8 mouse cellular contexts compared by ENCODE assay signal in the genomic region with DNA sequence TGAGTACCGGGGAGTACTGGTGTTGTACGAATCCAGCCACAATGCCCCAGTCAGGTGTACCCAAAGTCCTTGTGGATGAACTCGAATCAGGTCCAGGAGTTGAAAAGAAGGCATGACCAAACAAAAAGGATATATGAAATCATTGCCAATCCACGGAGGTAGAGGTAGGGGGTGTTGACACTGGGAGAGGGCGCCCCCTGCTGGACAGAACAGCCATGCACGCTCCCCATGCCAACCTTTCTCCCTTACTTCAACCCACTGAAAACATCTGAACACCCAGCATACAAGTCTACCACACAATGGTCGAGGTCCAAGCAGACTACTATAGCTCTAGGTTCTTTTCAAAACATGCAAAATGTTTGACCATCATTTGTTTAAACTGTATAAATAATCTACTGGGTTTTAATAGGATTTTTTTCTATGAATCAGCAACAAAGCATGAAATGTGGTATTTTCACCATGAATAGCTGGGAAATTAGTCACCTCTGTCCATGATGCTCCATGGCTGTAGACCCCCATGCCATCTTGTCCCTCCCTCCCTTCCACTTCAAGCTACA. TPM values are rescaled to one million over a fixed set of nuclear protein-coding genes. Genes with fewer than 3 reads are reported as not detected.
DNase-seq lines count a peak whose midpoint lies in the region; ATAC-seq and TF ChIP-seq lines count a peak whose summit lies in the region.

No protein-coding gene starts in this region.

- WGBS in intestine, postnatal 0 days: 25% methylated on average over 7 of the region's 7 CpGs
- WGBS in intestine, embryonic 15.5 days: 26% methylated on average over 7 of the region's 7 CpGs

- no peak overlapping the region for H3K4me2 ChIP-seq in intestine, postnatal 0 days (replicated peaks; ENCODE audit: low read depth)
- no peak overlapping the region for H3K4me2 ChIP-seq in intestine, embryonic 15.5 days (replicated peaks)

- ATAC-seq in intestine, postnatal 0 days: no peak
- ATAC-seq in intestine, embryonic 15.5 days: no peak
- peak; percentile 74 for ATAC-seq in megakaryocyte-erythroid progenitor cell, adult 5-6 weeks (replicated peaks; ENCODE audit: low FRiP score, low TSS enrichment, poor library complexity, severe bottlenecking)

- no peak overlapping the region for H3K9ac ChIP-seq in intestine, postnatal 0 days (ENCODE audit: low read depth, low read length)
- no peak overlapping the region for H3K9ac ChIP-seq in intestine, embryonic 15.5 days
- H3K9ac ChIP-seq in ES-E14 (ENCODE audit: insufficient read depth, low read depth, low read length, poor library complexity, severe bottlenecking): no peak overlapping the region

- no peak overlapping the region for H3K4me3 ChIP-seq in intestine, postnatal 0 days (ENCODE audit: low read depth, low read length)
- H3K4me3 ChIP-seq in intestine, embryonic 15.5 days (replicated peaks): no peak overlapping the region
- no peak overlapping the region for H3K4me3 ChIP-seq in ES-E14 (ENCODE audit: insufficient read depth in 1 of 2, low read depth in 1 of 2, low read length in 2 of 2, poor library complexity in 1 of 2, severe bottlenecking in 1 of 2)

- no peak overlapping the region for H3K27ac ChIP-seq in intestine, postnatal 0 days (ENCODE audit: low read depth, low read length)
- no peak overlapping the region for H3K27ac ChIP-seq in intestine, embryonic 15.5 days
- no peak overlapping the region for H3K27ac ChIP-seq in ES-E14 (ENCODE audit: insufficient read depth, low read depth, low read length, poor library complexity, severe bottlenecking)

- H3K4me1 ChIP-seq in intestine, postnatal 0 days (replicated peaks; ENCODE audit: control insufficient read depth, insufficient read depth, low read length): no peaks in the 10 kb centered on the region
- peaks cover 2% of the 10 kb centered on the region; the same call in 1 of the 2 replicates for H3K4me1 ChIP-seq in intestine, embryonic 15.5 days (replicated peaks)
- H3K4me1 ChIP-seq in ES-E14 (ENCODE audit: control insufficient read depth in 2 of 2, insufficient read depth in 2 of 2, low read length in 2 of 2, poor library complexity in 1 of 2): peaks cover 0 to 13% of the 10 kb centered on the region in 2 experiments; a peak in 1 of 4 replicates

- peaks cover 38% of the 10 kb centered on the region for H3K27me3 ChIP-seq in intestine, postnatal 0 days (replicated peaks; ENCODE audit: control insufficient read depth, insufficient read depth, low read length)
- peaks cover 21% of the 10 kb centered on the region for H3K27me3 ChIP-seq in intestine, embryonic 15.5 days (replicated peaks)

- H3K9me3 ChIP-seq in intestine, postnatal 0 days (ENCODE audit: control insufficient read depth): no peaks in the 10 kb centered on the region
- no peaks in the 10 kb centered on the region for H3K9me3 ChIP-seq in intestine, embryonic 15.5 days
- H3K9me3 ChIP-seq in ES-E14 (ENCODE audit: control insufficient read depth, insufficient read depth, low read depth, low read length): no peaks in the 10 kb centered on the region

- DNase-seq in ES-E14 (ENCODE audit: low read depth, low spot score): no peak
- peak; percentile 17 for DNase-seq in c-Kit-positive CD71-positive TER-119-negative erythroid progenitor cells, embryonic 14.5 days (ENCODE audit: low read depth)
- DNase-seq in frontal cortex, postnatal 36 days (ENCODE audit: low spot score in 2 of 2): peak; percentile 55 to 65
- DNase-seq in layer of hippocampus, adult 9-10 months (ENCODE audit: low spot score): peak; percentile 63
- DNase-seq in testis, postnatal 10 days (ENCODE audit: low spot score): peak; percentile 91

- peak; percentile 94 for TF ChIP-seq CTCF in intestine, postnatal 0 days (IDR thresholded peaks at IDR 0.05; ENCODE audit: low read depth)

- no peaks in the 10 kb centered on the region for H3K36me3 ChIP-seq in intestine, postnatal 0 days (ENCODE audit: control insufficient read depth, insufficient read depth)
- H3K36me3 ChIP-seq in intestine, embryonic 15.5 days: no peaks in the 10 kb centered on the region
- H3K36me3 ChIP-seq in ES-E14 (ENCODE audit: control insufficient read depth, insufficient read depth, low read length, poor library complexity, severe bottlenecking): no peaks in the 10 kb centered on the region

- in situ Hi-C loops in ES-E14 (cut with MboI; ENCODE audit: low sequenced_read_pairs in 2 of 2, unreplicated experiment in 2 of 2): no loop called here

TF ChIP-seq in ES-E14, 5 proteins besides CTCF, POLR2A, EP300 and RAD21:
- TF ChIP-seq CHD2 (IDR thresholded peaks at IDR 0.05; ENCODE audit: low read depth, low read length): no peak
- TF ChIP-seq HCFC1 (IDR thresholded peaks at IDR 0.05; ENCODE audit: borderline replicate concordance, insufficient read depth, low read length): no peak
- no peak for TF ChIP-seq ZNF384 (IDR thresholded peaks at IDR 0.05; ENCODE audit: low read depth, low read length)
- no peak for TF ChIP-seq MAFK (IDR thresholded peaks at IDR 0.05; ENCODE audit: insufficient read depth, low read depth, low read length)
- peak; percentile 55; the same call in 1 of the 2 replicates for TF ChIP-seq ZC3H11A (IDR thresholded peaks at IDR 0.05; ENCODE audit: borderline replicate concordance, low read depth, low read length)

RNA-seq across cellular contexts. Expression of a gene that starts 43.2 kb away (rescaled TPM):
- polyA plus RNA-seq in intestine, postnatal 0 days (2015; fragmentation: Nextera tagmentation; extraction: Ambion mirVana): 11.4 and 13.4 TPM in 2 replicates
- polyA plus RNA-seq in intestine, embryonic 15.5 days (2015; fragmentation: Nextera tagmentation; extraction: Ambion mirVana): 31.9 and 33.9 TPM in 2 replicates
- 35.6 and 48.3 TPM in 2 replicates for total RNA-seq in ES-E14 (2012; rRNA removed)
- 34.3 and 38.4 TPM in 2 replicates for total RNA-seq in megakaryocyte-erythroid progenitor cell, adult 5-6 weeks (2014; fragmentation: Nextera tagmentation)
- total RNA-seq in megakaryocyte-erythroid progenitor cell, adult 5-6 weeks (2017): 48.3 and 52.1 TPM in 2 replicates
